Mouse (Mus musculus): ENCODE measurements around the gene Vgf. TPM values are rescaled to one million over a fixed set of nuclear protein-coding genes. Genes with fewer than 3 reads are reported as not detected.

Gene Vgf
- polyA plus RNA-seq, 1 experiment from 2014 or later = 0.94 TPM

DNA sequence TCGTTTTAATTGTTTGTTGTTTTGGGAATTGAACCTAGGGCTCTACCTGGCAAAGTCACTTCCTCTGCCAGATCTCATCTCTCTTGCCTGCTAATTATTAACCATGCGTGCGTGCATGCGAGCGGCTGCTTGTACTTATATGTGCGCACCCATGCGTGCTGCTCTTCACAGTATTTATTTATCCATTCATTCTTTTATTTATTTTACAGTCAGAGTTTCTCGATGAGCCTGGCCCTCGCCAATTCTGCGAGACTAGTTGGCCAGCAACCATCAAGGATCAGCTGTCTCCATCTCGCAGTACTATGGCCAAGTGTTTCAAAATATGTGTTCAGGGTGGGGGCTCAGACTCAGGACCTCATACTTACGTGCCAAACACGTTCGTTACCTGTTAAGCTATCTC, 51.8 kb downstream of the Vgf start:
- Histone ChIP-seq H3K27me3 (ENCODE audit: insufficient read depth, poor library complexity, severe bottlenecking) (no peaks in the 10 kb centered on the region), H3K4me1 (replicated peaks) (peaks cover 34% of the 10 kb centered on the region), H3K27ac (no peak overlapping the region), H3K36me3 (no peaks in the 10 kb centered on the region), H3K9me3 (no peaks in the 10 kb centered on the region), H3K4me3 (no peak overlapping the region)
- DNase-seq (ENCODE audit: low spot score) = no peak
- WGBS = 79% methylated on average over 14 of the region's 14 CpGs

DNA sequence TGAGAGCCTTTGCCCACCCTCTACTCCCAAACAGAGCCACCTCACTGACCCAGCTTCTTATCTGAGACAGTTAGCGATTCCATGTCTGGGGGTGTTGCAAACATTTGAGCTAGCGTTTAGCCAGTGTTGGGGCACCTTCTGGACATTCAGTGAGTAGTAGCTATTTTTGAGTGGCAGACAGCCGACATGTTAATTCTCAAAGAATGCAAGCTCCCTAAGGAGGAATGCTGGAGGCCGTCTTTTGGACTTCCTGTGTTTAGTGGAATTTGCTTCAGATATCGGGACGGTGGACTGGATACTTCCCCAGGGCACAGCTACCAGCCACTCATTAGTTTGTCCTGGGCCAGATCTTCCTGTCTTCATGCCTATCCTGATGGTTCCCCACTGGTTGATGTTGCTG, 52.4 kb downstream of the Vgf start:
- Histone ChIP-seq H3K36me3 (no peaks in the 10 kb centered on the region), H3K27me3 (ENCODE audit: insufficient read depth, poor library complexity, severe bottlenecking) (no peaks in the 10 kb centered on the region), H3K4me1 (replicated peaks) (peaks cover 34% of the 10 kb centered on the region), H3K4me3 (no peak overlapping the region), H3K27ac (no peak overlapping the region), H3K9me3 (no peaks in the 10 kb centered on the region)
- no peak for DNase-seq (ENCODE audit: low spot score)
- 67% methylated on average over 6 of the region's 6 CpGs for WGBS

DNA sequence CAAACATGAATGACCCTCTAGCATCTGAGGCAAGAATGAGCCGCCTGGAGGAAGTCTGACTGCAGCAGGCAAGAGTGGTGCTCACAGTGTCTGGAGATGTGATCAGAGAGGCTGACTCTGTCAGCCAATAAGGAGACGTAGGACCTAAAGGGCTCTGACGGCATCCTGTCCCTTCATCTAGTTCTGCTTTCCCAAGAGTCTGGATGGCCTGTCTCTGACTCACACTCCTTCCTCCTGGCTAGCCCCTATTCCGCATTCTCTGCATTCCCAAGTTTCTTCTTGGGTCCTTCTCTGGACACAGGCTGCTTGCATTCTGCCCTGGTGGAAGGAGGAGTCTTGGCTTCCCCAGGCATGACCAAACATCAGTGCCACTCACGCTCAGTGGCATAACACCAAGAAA, 53.7 kb downstream of the Vgf start:
- no peak for DNase-seq (ENCODE audit: low spot score)
- no peaks in the 10 kb centered on the region for H3K9me3 ChIP-seq
- H3K36me3 ChIP-seq = no peaks in the 10 kb centered on the region
- H3K27ac ChIP-seq = no peak overlapping the region
- peaks cover 25% of the 10 kb centered on the region for H3K4me1 ChIP-seq (replicated peaks)
- no peaks in the 10 kb centered on the region for H3K27me3 ChIP-seq (ENCODE audit: insufficient read depth, poor library complexity, severe bottlenecking)
- H3K4me3 ChIP-seq = no peak overlapping the region
- 60% methylated on average over 5 of the region's 5 CpGs for WGBS

MicroRNA genes within 50 kb of the gene (microRNA counts, 519-probe panel; counts per million panel counts)
- 1,255 counts per million, percentile 77 among the panel's probes with 10 or more counts for microRNA mmu-miR-702

Other genes with a start within 250 kb of the Vgf start
- 72.0 and 73.0 TPM in 2 replicates for gene Col26a1, start 143.2 kb upstream of the Vgf start, polyA plus RNA-seq (2016; fragmentation: Nextera tagmentation; extraction: Ambion mirVana)
- gene Ift22, start 118.2 kb upstream of the Vgf start, polyA plus RNA-seq (2016; fragmentation: Nextera tagmentation; extraction: Ambion mirVana) = 106 and 124 TPM in 2 replicates
- 294 and 365 TPM in 2 replicates for gene Fis1, start 73.1 kb upstream of the Vgf start, polyA plus RNA-seq (2016; fragmentation: Nextera tagmentation; extraction: Ambion mirVana)
- 0.09 and 0.38 TPM in 2 replicates for gene Cldn15, start 59.8 kb upstream of the Vgf start, polyA plus RNA-seq (2016; fragmentation: Nextera tagmentation; extraction: Ambion mirVana)
- 40.6 and 43.3 TPM in 2 replicates for gene Plod3, start 39.4 kb upstream of the Vgf start, polyA plus RNA-seq (2016; fragmentation: Nextera tagmentation; extraction: Ambion mirVana)
- gene Znhit1, start 38.4 kb upstream of the Vgf start, polyA plus RNA-seq (2016; fragmentation: Nextera tagmentation; extraction: Ambion mirVana) = 108 and 113 TPM in 2 replicates
- 200 and 232 TPM in 2 replicates for gene Ap1s1, start 19.7 kb downstream of the Vgf start, polyA plus RNA-seq (2016; fragmentation: Nextera tagmentation; extraction: Ambion mirVana)
- gene Serpine1, start 45.9 kb downstream of the Vgf start, polyA plus RNA-seq (2016; fragmentation: Nextera tagmentation; extraction: Ambion mirVana) = not detected in 2 replicates
- 5.2 and 5.4 TPM in 2 replicates for gene Trim56, start 89.8 kb downstream of the Vgf start, polyA plus RNA-seq (2016; fragmentation: Nextera tagmentation; extraction: Ambion mirVana)
- gene Muc3, start 122.9 kb downstream of the Vgf start, polyA plus RNA-seq (2016; fragmentation: Nextera tagmentation; extraction: Ambion mirVana) = not detected in 2 replicates
- 0.13 TPM in 1 of 2 replicates, not detected in the other for gene Muc3a, start 186.0 kb downstream of the Vgf start, polyA plus RNA-seq (2016; fragmentation: Nextera tagmentation; extraction: Ambion mirVana)